Mouse (Mus musculus) testis, adult 2 months (tissue): ENCODE measurements around the gene Lman2l.

Experiments
- CTCF ChIP-seq: fragments of 200-500 bp; IDR thresholded peaks from 2 replicates; pipeline ENCODE4 v1.5.1; 2012; ENCODE audit warnings: low read depth, mild to moderate bottlenecking, inconsistent platforms, low read length, moderate library complexity; ENCODE audit not compliant: control insufficient read depth, insufficient read depth, insufficient replicate concordance
- POLR2A ChIP-seq: fragments of 200-500 bp; IDR thresholded peaks from 2 replicates; pipeline ENCODE4 v1.6.1; 2012; ENCODE audit warnings: low read depth, mild to moderate bottlenecking, inconsistent platforms, low read length, moderate library complexity; ENCODE audit not compliant: control insufficient read depth

DNA sequence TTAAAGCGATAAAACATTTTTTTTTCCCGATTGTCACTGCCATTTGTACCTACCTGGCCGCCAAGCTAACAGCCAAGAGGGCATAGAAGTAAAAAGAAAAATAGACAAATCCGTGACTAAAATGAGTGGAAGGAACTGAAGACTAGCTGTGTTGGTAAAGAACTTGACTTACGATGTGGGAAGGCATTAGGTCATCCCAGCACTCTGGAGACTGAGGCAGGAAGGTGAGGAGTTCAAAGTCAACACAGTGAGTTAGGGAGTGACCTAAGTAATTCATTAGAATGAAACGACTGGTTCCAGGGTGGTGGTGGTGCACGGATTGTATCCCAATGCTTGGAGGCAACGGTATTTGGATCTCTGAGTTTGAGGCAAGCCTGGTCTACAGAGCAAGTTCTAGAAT lies 437 bp upstream of the Lman2l start:
- TF ChIP-seq CTCF (no peak), POLR2A (no peak)
